Mouse (Mus musculus) WW6 (cell line): ENCODE results near the gene Bcl6.

Experiments
- DNase-seq: peaks from one replicate; pipeline ENCODE4 v3.0.0-alpha.2; 2013; ENCODE audit warnings: low read depth, low spot score

The Bcl6 gene

GRCm38 (mm10) chr16:23972901-23973300 lies 15.8 kb downstream of the Bcl6 start:
- DNase-seq: no peak

- DNase-seq: no peak
These were observed 16.4 kb downstream of the Bcl6 start for GRCm38 (mm10) chr16:23972126-23972740.

- no peak for DNase-seq
These were observed 18.7 kb downstream of the Bcl6 start for GRCm38 (mm10) chr16:23969919-23970318.

GRCm38 (mm10) chr16:23968888-23969287 lies 19.8 kb downstream of the Bcl6 start:
- no peak for DNase-seq

- no peak for DNase-seq
These were observed 21.4 kb downstream of the Bcl6 start for GRCm38 (mm10) chr16:23967301-23967700.

- no peak for DNase-seq
These were observed 22.6 kb downstream of the Bcl6 start for GRCm38 (mm10) chr16:23966066-23966465.

GRCm38 (mm10) chr16:23964706-23965367 lies 23.8 kb downstream of the Bcl6 start:
- DNase-seq: no peak

- DNase-seq: no peak
These were observed 24.6 kb downstream of the Bcl6 start for GRCm38 (mm10) chr16:23963896-23964668.

GRCm38 (mm10) chr16:23962401-23962800 lies 26.3 kb downstream of the Bcl6 start:
- no peak for DNase-seq

GRCm38 (mm10) chr16:23958938-23959337 lies 29.7 kb downstream of the Bcl6 start:
- DNase-seq: no peak

GRCm38 (mm10) chr16:23953959-23954260 lies 34.7 kb downstream of the Bcl6 start:
- DNase-seq: no peak

GRCm38 (mm10) chr16:23953189-23953958 lies 35.3 kb downstream of the Bcl6 start:
- no peak for DNase-seq

- DNase-seq: no peak
These were observed 36.4 kb downstream of the Bcl6 start for GRCm38 (mm10) chr16:23952101-23952727.

GRCm38 (mm10) chr16:23947654-23948053 lies 41.0 kb downstream of the Bcl6 start:
- no peak for DNase-seq

GRCm38 (mm10) chr16:23944801-23945200 lies 43.9 kb downstream of the Bcl6 start:
- no peak for DNase-seq

GRCm38 (mm10) chr16:23934397-23934796 lies 54.3 kb downstream of the Bcl6 start:
- no peak for DNase-seq

GRCm38 (mm10) chr16:23932294-23932693 lies 56.4 kb downstream of the Bcl6 start, which contains the start of gene Rtp2:
Gene Rtp2 (minus strand): TSS chr16:23932394.
- DNase-seq: no peak

- DNase-seq: no peak
These were observed 57.4 kb downstream of the Bcl6 start for GRCm38 (mm10) chr16:23931275-23931674.

GRCm38 (mm10) chr16:23930426-23931073 lies 58.1 kb downstream of the Bcl6 start:
- no peak for DNase-seq

GRCm38 (mm10) chr16:23927301-23928114 lies 61.1 kb downstream of the Bcl6 start:
- DNase-seq: no peak
